Mouse (Mus musculus) mouse trophoblast stem cell (cell line): ENCODE data around the gene Adtrp.

ENCODE experiments used
- in situ Hi-C, 2 experiments: fragments of 300-500 bp; cut with MseI, MboI; formaldehyde crosslinking; loops; 2 replicates in 1 of 2; 3 replicates in 1 of 2; pipeline ENCODE4 v1.15.1; 2025

The Adtrp gene

GRCm38 (mm10) chr13:41828296-41828754 is 19.2 kb downstream of the Adtrp start:
- in situ Hi-C loops = no loop called here

- in situ Hi-C loops = no loop called here
Observed at GRCm38 (mm10) chr13:41827581-41827980, 19.9 kb downstream of the Adtrp start.

- in situ Hi-C loops = no loop called here
Observed at GRCm38 (mm10) chr13:41825379-41825966, 22.0 kb downstream of the Adtrp start.

GRCm38 (mm10) chr13:41823077-41823476 is 24.4 kb downstream of the Adtrp start:
- in situ Hi-C loops = no loop called here

- in situ Hi-C loops = no loop called here
Observed at GRCm38 (mm10) chr13:41822617-41823016, 24.9 kb downstream of the Adtrp start.

- in situ Hi-C loops = no loop called here
Observed at GRCm38 (mm10) chr13:41822091-41822490, 25.4 kb downstream of the Adtrp start.

GRCm38 (mm10) chr13:41820947-41821346 is 26.5 kb downstream of the Adtrp start:
- in situ Hi-C loops = no loop called here

- in situ Hi-C loops = no loop called here
Observed at GRCm38 (mm10) chr13:41819918-41820317, 27.6 kb downstream of the Adtrp start.

- in situ Hi-C loops = no loop called here
Observed at GRCm38 (mm10) chr13:41819484-41819883, 28.0 kb downstream of the Adtrp start.

GRCm38 (mm10) chr13:41817583-41817982 is 29.9 kb downstream of the Adtrp start:
- in situ Hi-C loops = no loop called here

- in situ Hi-C loops = no loop called here
Observed at GRCm38 (mm10) chr13:41816643-41817042, 30.8 kb downstream of the Adtrp start.

GRCm38 (mm10) chr13:41810776-41811175 is 36.7 kb downstream of the Adtrp start:
- in situ Hi-C loops = no loop called here

- in situ Hi-C loops = no loop called here
Observed at GRCm38 (mm10) chr13:41807815-41808214, 39.7 kb downstream of the Adtrp start.

- in situ Hi-C loops = no loop called here
Observed at GRCm38 (mm10) chr13:41807300-41807699, 40.2 kb downstream of the Adtrp start.

GRCm38 (mm10) chr13:41805138-41805820 is 42.2 kb downstream of the Adtrp start:
- in situ Hi-C loops = no loop called here

GRCm38 (mm10) chr13:41803656-41804265 is 43.7 kb downstream of the Adtrp start:
- in situ Hi-C loops = no loop called here

GRCm38 (mm10) chr13:41801177-41801636 is 46.3 kb downstream of the Adtrp start:
- in situ Hi-C loops = no loop called here

GRCm38 (mm10) chr13:41792849-41793248 is 54.6 kb downstream of the Adtrp start:
- in situ Hi-C loops = no loop called here

GRCm38 (mm10) chr13:41787863-41788536 is 59.5 kb downstream of the Adtrp start:
- in situ Hi-C loops = no loop called here

GRCm38 (mm10) chr13:41786640-41787039 is 60.8 kb downstream of the Adtrp start:
- in situ Hi-C loops = no loop called here

- in situ Hi-C loops = no loop called here
Observed at GRCm38 (mm10) chr13:41784889-41785701, 62.4 kb downstream of the Adtrp start.
